Mouse (Mus musculus): Measurements from ENCODE around the gene Olfr272. TPM values are rescaled to one million over a fixed set of nuclear protein-coding genes. Genes with fewer than 3 reads are reported as not detected.

The Olfr272 gene
- not detected in 2 replicates for polyA plus RNA-seq (2016; fragmentation: Nextera tagmentation; extraction: Ambion mirVana)

GRCm38 (mm10) chr4:52919078-52919477 is at the start of gene Olfr272:
TSS of gene Olfr272 (minus strand) at chr4:52919178.
- H3K36me3 ChIP-seq, result no peaks in the 10 kb centered on the region
- no peak within 1 kb of the TSS for H3K4me3 ChIP-seq
- no peak for DNase-seq (ENCODE audit: low spot score)
- H3K9me3 ChIP-seq (replicated peaks), result no peaks in the 10 kb centered on the region
- no peaks in the 10 kb centered on the region for H3K27me3 ChIP-seq (ENCODE audit: low read depth, poor library complexity, severe bottlenecking)
- H3K27ac ChIP-seq (replicated peaks), result no peak within 1 kb of the TSS
- 88% methylated on average over 2 of the region's 2 CpGs for WGBS
- H3K4me1 ChIP-seq, result no peaks in the 10 kb centered on the region

- Histone ChIP-seq H3K9me3 (replicated peaks) (no peaks in the 10 kb centered on the region), H3K4me3 (no peak within 1 kb of the TSS), H3K27ac (replicated peaks) (no peak within 1 kb of the TSS), H3K36me3 (no peaks in the 10 kb centered on the region), H3K4me1 (no peaks in the 10 kb centered on the region), H3K27me3 (ENCODE audit: low read depth, poor library complexity, severe bottlenecking) (no peaks in the 10 kb centered on the region)
- no peak for DNase-seq (ENCODE audit: low spot score)
Measured at GRCm38 (mm10) chr4:52964247-52964646, 45.3 kb upstream of the Olfr272 start, which contains the start of gene Olfr270. TSS of gene Olfr270 (plus strand) at chr4:52964547.

- Histone ChIP-seq H3K9me3 (replicated peaks) (no peaks in the 10 kb centered on the region), H3K27ac (replicated peaks) (no peak overlapping the region), H3K4me1 (no peaks in the 10 kb centered on the region), H3K4me3 (no peak overlapping the region), H3K27me3 (ENCODE audit: low read depth, poor library complexity, severe bottlenecking) (no peaks in the 10 kb centered on the region), H3K36me3 (no peaks in the 10 kb centered on the region)
- 43% methylated on average over 4 of the region's 4 CpGs for WGBS
- DNase-seq (ENCODE audit: low spot score), result peak; percentile 20
Measured at GRCm38 (mm10) chr4:52958693-52959092, 39.7 kb upstream of the Olfr272 start.

GRCm38 (mm10) chr4:52949005-52949404 is 30.0 kb upstream of the Olfr272 start:
- no peaks in the 10 kb centered on the region for H3K4me1 ChIP-seq
- no peaks in the 10 kb centered on the region for H3K27me3 ChIP-seq (ENCODE audit: low read depth, poor library complexity, severe bottlenecking)
- WGBS, result 86% methylated on average over 2 of the region's 2 CpGs
- H3K9me3 ChIP-seq (replicated peaks), result no peaks in the 10 kb centered on the region
- H3K27ac ChIP-seq (replicated peaks), result no peak overlapping the region
- DNase-seq (ENCODE audit: low spot score), result no peak
- H3K4me3 ChIP-seq, result no peak overlapping the region
- no peaks in the 10 kb centered on the region for H3K36me3 ChIP-seq

GRCm38 (mm10) chr4:52946665-52947064 is 27.7 kb upstream of the Olfr272 start:
- no peaks in the 10 kb centered on the region for H3K9me3 ChIP-seq (replicated peaks)
- H3K36me3 ChIP-seq, result no peaks in the 10 kb centered on the region
- H3K4me3 ChIP-seq, result no peak overlapping the region
- no peak for DNase-seq (ENCODE audit: low spot score)
- no peak overlapping the region for H3K27ac ChIP-seq (replicated peaks)
- no peaks in the 10 kb centered on the region for H3K27me3 ChIP-seq (ENCODE audit: low read depth, poor library complexity, severe bottlenecking)
- H3K4me1 ChIP-seq, result no peaks in the 10 kb centered on the region

- DNase-seq (ENCODE audit: low spot score), result no peak
- Histone ChIP-seq H3K27me3 (ENCODE audit: low read depth, poor library complexity, severe bottlenecking) (no peaks in the 10 kb centered on the region), H3K27ac (replicated peaks) (no peak overlapping the region), H3K4me3 (no peak overlapping the region), H3K4me1 (no peaks in the 10 kb centered on the region), H3K9me3 (replicated peaks) (no peaks in the 10 kb centered on the region), H3K36me3 (no peaks in the 10 kb centered on the region)
- 90% methylated on average over 4 of the region's 4 CpGs for WGBS
Measured at GRCm38 (mm10) chr4:52930480-52930879, 11.5 kb upstream of the Olfr272 start.

- no peaks in the 10 kb centered on the region for H3K4me1 ChIP-seq
- 88% methylated on average over 2 of the region's 2 CpGs for WGBS
- H3K27me3 ChIP-seq (ENCODE audit: low read depth, poor library complexity, severe bottlenecking), result no peaks in the 10 kb centered on the region
- no peak overlapping the region for H3K27ac ChIP-seq (replicated peaks)
- H3K9me3 ChIP-seq (replicated peaks), result no peaks in the 10 kb centered on the region
- DNase-seq (ENCODE audit: low spot score), result no peak
- H3K4me3 ChIP-seq, result no peak overlapping the region
- H3K36me3 ChIP-seq, result no peaks in the 10 kb centered on the region
Measured at GRCm38 (mm10) chr4:52917311-52917688, 1.7 kb downstream of the Olfr272 start.

- no peaks in the 10 kb centered on the region for H3K9me3 ChIP-seq (replicated peaks)
- no peaks in the 10 kb centered on the region for H3K27me3 ChIP-seq (ENCODE audit: low read depth, poor library complexity, severe bottlenecking)
- no peak overlapping the region for H3K27ac ChIP-seq (replicated peaks)
- no peak for DNase-seq (ENCODE audit: low spot score)
- no peaks in the 10 kb centered on the region for H3K4me1 ChIP-seq
- H3K36me3 ChIP-seq, result no peaks in the 10 kb centered on the region
- WGBS, result 82% methylated on average over 6 of the region's 6 CpGs
- no peak overlapping the region for H3K4me3 ChIP-seq
Measured at GRCm38 (mm10) chr4:52916659-52917310, 2.2 kb downstream of the Olfr272 start.

GRCm38 (mm10) chr4:52912409-52912808 is 6.6 kb downstream of the Olfr272 start:
- Histone ChIP-seq H3K4me1 (no peaks in the 10 kb centered on the region), H3K27me3 (ENCODE audit: low read depth, poor library complexity, severe bottlenecking) (no peaks in the 10 kb centered on the region), H3K9me3 (replicated peaks) (no peaks in the 10 kb centered on the region), H3K27ac (replicated peaks) (no peak overlapping the region), H3K4me3 (no peak overlapping the region), H3K36me3 (no peaks in the 10 kb centered on the region)
- WGBS, result 46% methylated on average over 3 of the region's 3 CpGs
- no peak for DNase-seq (ENCODE audit: low spot score)

GRCm38 (mm10) chr4:52909542-52909941 is 9.4 kb downstream of the Olfr272 start:
- 81% methylated on average over 3 of the region's 3 CpGs for WGBS
- Histone ChIP-seq H3K9me3 (replicated peaks) (no peaks in the 10 kb centered on the region), H3K27me3 (ENCODE audit: low read depth, poor library complexity, severe bottlenecking) (no peaks in the 10 kb centered on the region), H3K4me1 (no peaks in the 10 kb centered on the region), H3K36me3 (no peaks in the 10 kb centered on the region), H3K4me3 (no peak overlapping the region), H3K27ac (replicated peaks) (no peak overlapping the region)
- no peak for DNase-seq (ENCODE audit: low spot score)

- no peaks in the 10 kb centered on the region for H3K27me3 ChIP-seq (ENCODE audit: low read depth, poor library complexity, severe bottlenecking)
- H3K27ac ChIP-seq (replicated peaks), result no peak overlapping the region
- no peaks in the 10 kb centered on the region for H3K9me3 ChIP-seq (replicated peaks)
- DNase-seq (ENCODE audit: low spot score), result no peak
- no peak overlapping the region for H3K4me3 ChIP-seq
- 92% methylated on average over 9 of the region's 9 CpGs for WGBS
- no peaks in the 10 kb centered on the region for H3K36me3 ChIP-seq
- H3K4me1 ChIP-seq, result no peaks in the 10 kb centered on the region
Measured at GRCm38 (mm10) chr4:52864156-52864555, 54.8 kb downstream of the Olfr272 start.
